Mouse (Mus musculus) megakaryocyte progenitor cell, adult 5-6 weeks (primary cell): Measurements from ENCODE around the gene Olfr50. TPM values are rescaled to one million over a fixed set of nuclear protein-coding genes. Genes with fewer than 3 reads are reported as not detected.

ENCODE experiments used
- ATAC-seq: replicated peaks from 2 replicates; pipeline ENCODE4 v1.8.0; 2016; ENCODE audit warnings: mild to moderate bottlenecking, moderate TSS enrichment, inconsistent platforms; ENCODE audit not compliant: poor library complexity
- total RNA-seq, 2 experiments: library from RNA; stranded (forward) in 1 of 2; stranded (reverse) in 1 of 2; fragments of 157-497, 149-512 nt in 1 of 2; fragments of 200-1000 nt in 1 of 2; gene quantifications; 2 replicates each; pipeline versions ENCODE4 v1.2.3 to v1.2.4; 2015 to 2017

Olfr50 gene
- total RNA-seq (2015): not detected in 2 replicates
- not detected in 2 replicates for total RNA-seq (2017)

DNA sequence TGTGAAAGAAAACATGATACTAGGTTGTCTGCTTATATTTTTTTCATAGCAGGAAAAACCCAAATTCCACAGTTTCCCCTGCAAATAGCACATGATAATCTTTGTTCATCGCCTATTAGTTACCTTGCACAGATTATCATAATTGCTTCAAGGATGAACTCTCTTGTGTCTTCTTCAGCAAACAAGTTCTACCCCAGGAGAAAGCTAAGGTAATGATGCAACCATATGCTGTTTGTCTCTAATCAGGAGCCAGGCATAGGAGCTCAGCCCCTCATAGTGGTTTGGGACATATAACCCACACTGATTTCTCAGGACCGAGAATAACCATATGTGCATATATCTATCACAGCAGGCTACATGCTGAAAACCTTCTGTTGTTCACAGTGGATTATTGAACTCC, at the start of gene Olfr50:
TSS of gene Olfr50 (plus strand) at position 301 of the 400 bp plus-strand sequence.
- ATAC-seq: no peak

DNA sequence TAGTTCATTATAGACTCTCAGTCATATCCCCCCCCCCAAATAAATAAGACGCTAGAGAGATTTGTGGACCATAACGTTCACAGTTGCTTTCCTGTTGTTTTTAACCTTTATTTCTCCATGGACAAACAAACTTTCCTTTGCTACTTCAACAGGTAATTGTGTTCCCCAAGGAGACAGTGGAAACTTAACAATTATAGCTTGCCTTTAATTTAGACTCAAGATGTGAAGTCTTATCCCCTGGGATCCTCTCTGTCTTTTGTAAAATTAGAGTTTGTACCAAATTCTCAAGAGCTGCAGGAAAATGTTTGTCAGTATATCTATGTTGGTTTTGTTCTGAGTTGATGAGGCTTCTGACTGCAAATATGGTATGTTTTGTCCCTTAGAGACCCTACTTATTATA, 6.4 kb upstream of the Olfr50 start, which contains the start of gene Olfr348:
TSS of gene Olfr348 (plus strand) at position 301 of the 400 bp plus-strand sequence.
- ATAC-seq: no peak

DNA sequence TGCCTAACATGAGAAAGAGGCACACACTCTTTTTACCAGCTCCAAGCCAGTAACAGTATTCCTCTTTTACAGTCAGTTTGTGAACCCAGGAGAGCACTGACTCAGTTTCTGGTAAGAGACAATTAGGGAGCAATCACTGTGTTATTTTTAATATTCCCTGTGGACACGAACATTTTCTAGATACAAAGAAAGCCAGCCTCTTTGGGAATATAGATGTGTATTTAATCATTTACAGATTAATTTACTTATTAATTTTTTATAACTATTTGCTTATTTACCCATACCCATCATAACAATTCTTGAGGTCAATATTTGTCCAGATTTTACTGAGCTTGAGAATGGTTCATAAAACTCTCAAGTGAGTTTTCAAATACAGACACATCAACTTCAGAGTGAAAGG, 26.6 kb downstream of the Olfr50 start, which contains the start of gene Olfr3:
TSS of gene Olfr3 (minus strand) at position 101 of the 400 bp plus-strand sequence.
- no peak for ATAC-seq

DNA sequence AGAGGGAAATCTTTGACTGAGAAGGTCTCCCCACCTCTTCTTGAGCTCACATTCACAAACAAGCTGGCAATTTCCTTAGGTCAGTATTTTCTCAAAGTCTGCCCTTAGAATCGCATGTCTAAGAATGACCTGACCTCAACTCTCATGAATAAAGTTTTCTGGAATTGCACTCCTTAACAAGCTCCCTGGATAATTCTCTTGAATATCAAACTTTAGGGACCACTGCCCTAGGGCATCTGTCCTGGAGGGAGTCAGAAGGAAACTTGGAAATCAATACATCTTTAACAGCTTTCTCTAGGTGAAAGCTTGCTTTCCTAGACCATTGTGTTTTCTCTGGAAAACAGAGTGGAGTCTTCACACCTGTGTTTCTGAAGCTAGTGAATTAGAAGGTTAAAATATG, 55.7 kb downstream of the Olfr50 start, which contains the start of gene Olfr350:
TSS of gene Olfr350 (plus strand) at position 301 of the 400 bp plus-strand sequence.
- no peak for ATAC-seq

Other genes with a start within 250 kb of the Olfr50 start
- not detected in 2 replicates for gene Olfr344, start 223.9 kb upstream of the Olfr50 start, total RNA-seq (2015)
- not detected in 2 replicates for gene Olfr344, start 223.9 kb upstream of the Olfr50 start, total RNA-seq (2017)
- not detected in 2 replicates for gene Olfr345, start 150.5 kb upstream of the Olfr50 start, total RNA-seq (2015)
- not detected in 2 replicates for gene Olfr345, start 150.5 kb upstream of the Olfr50 start, total RNA-seq (2017)
- gene Olfr346, start 104.8 kb upstream of the Olfr50 start, total RNA-seq (2015): not detected in 2 replicates
- gene Olfr346, start 104.8 kb upstream of the Olfr50 start, total RNA-seq (2017): not detected in 2 replicates
- not detected in 2 replicates for gene Olfr347, start 58.6 kb upstream of the Olfr50 start, total RNA-seq (2015)
- gene Olfr347, start 58.6 kb upstream of the Olfr50 start, total RNA-seq (2017): not detected in 2 replicates
- gene Olfr348, start 6.3 kb upstream of the Olfr50 start, total RNA-seq (2015): not detected in 2 replicates
- gene Olfr348, start 6.3 kb upstream of the Olfr50 start, total RNA-seq (2017): not detected in 2 replicates
- gene Olfr3, start 26.5 kb downstream of the Olfr50 start, total RNA-seq (2015): not detected in 2 replicates
- gene Olfr3, start 26.5 kb downstream of the Olfr50 start, total RNA-seq (2017): not detected in 2 replicates
- gene Olfr350, start 55.8 kb downstream of the Olfr50 start, total RNA-seq (2015): not detected in 2 replicates
- not detected in 2 replicates for gene Olfr350, start 55.8 kb downstream of the Olfr50 start, total RNA-seq (2017)
- gene Olfr351, start 72.1 kb downstream of the Olfr50 start, total RNA-seq (2015): not detected in 2 replicates
- gene Olfr351, start 72.1 kb downstream of the Olfr50 start, total RNA-seq (2017): not detected in 2 replicates
- not detected in 2 replicates for gene Olfr352, start 77.9 kb downstream of the Olfr50 start, total RNA-seq (2015)
- not detected in 2 replicates for gene Olfr352, start 77.9 kb downstream of the Olfr50 start, total RNA-seq (2017)
- gene Olfr353, start 102.4 kb downstream of the Olfr50 start, total RNA-seq (2015): not detected in 2 replicates
- gene Olfr353, start 102.4 kb downstream of the Olfr50 start, total RNA-seq (2017): not detected in 2 replicates
- gene Olfr354, start 115.1 kb downstream of the Olfr50 start, total RNA-seq (2015): 0.07 TPM in 1 of 2 replicates, not detected in the other
- not detected in 2 replicates for gene Olfr354, start 115.1 kb downstream of the Olfr50 start, total RNA-seq (2017)
- gene Olfr355, start 138.4 kb downstream of the Olfr50 start, total RNA-seq (2015): not detected in 2 replicates
- not detected in 2 replicates for gene Olfr355, start 138.4 kb downstream of the Olfr50 start, total RNA-seq (2017)
- gene Olfr356, start 146.6 kb downstream of the Olfr50 start, total RNA-seq (2015): not detected in 2 replicates
- not detected in 2 replicates for gene Olfr356, start 146.6 kb downstream of the Olfr50 start, total RNA-seq (2017)
- gene Olfr357, start 203.3 kb downstream of the Olfr50 start, total RNA-seq (2015): not detected in 2 replicates
- not detected in 2 replicates for gene Olfr357, start 203.3 kb downstream of the Olfr50 start, total RNA-seq (2017)
- not detected in 2 replicates for gene Olfr358, start 218.8 kb downstream of the Olfr50 start, total RNA-seq (2015)
- gene Olfr358, start 218.8 kb downstream of the Olfr50 start, total RNA-seq (2017): not detected in 2 replicates